9 mouse cellular contexts compared by ENCODE assay signal in genomic region chr5:140828363-140828762, GRCm38 (mm10). TPM values are rescaled to one million over a fixed set of nuclear protein-coding genes. Genes with fewer than 3 reads are reported as not detected.
A peak's percentile ranks its signal among the peaks of the same experiment; 100 is the strongest.
DNase-seq lines count a peak whose midpoint lies in the region; ATAC-seq lines count a peak whose summit lies in the region.
"Had no signal": no experiment of that assay in that cellular context is flagged by ENCODE, and none has a peak within 500 bp of the region (broad histone marks: within the 10 kb centered on the region; RNA-seq: fewer than 3 reads in every experiment).

No protein-coding gene starts in this region.

- no peak overlapping the region for H3K4me3 ChIP-seq in neural tube, embryonic 11.5 days (ENCODE audit: low read depth, low read length)
- peak overlapping the region; percentile 87 for H3K4me3 ChIP-seq in liver, embryonic 11.5 days (ENCODE audit: low read depth, low read length)
- H3K4me3 ChIP-seq in stomach, embryonic 15.5 days (replicated peaks) = peak overlapping the region; percentile 68; the same call in 1 of the 2 replicates

- H3K9me3 ChIP-seq in neural tube, embryonic 11.5 days (ENCODE audit: control insufficient read depth, low read length) = no peaks in the 10 kb centered on the region
- no peaks in the 10 kb centered on the region for H3K9me3 ChIP-seq in liver, embryonic 11.5 days (ENCODE audit: control insufficient read depth, low read length)
- no peaks in the 10 kb centered on the region for H3K9me3 ChIP-seq in stomach, embryonic 15.5 days

- H3K4me2 ChIP-seq in neural tube, embryonic 11.5 days (ENCODE audit: low read depth) = peak overlapping the region; percentile 20
- H3K4me2 ChIP-seq in liver, embryonic 11.5 days = peak overlapping the region; percentile 97
- H3K4me2 ChIP-seq in stomach, embryonic 15.5 days = peak overlapping the region; percentile 91

- no peak overlapping the region for H3K9ac ChIP-seq in neural tube, embryonic 11.5 days (ENCODE audit: low read length)
- H3K9ac ChIP-seq in liver, embryonic 11.5 days (ENCODE audit: low read depth, low read length) = 0 out of 2 replicates have a peak overlapping the region, but pooled peaks have one; percentile 20
- no peak overlapping the region for H3K9ac ChIP-seq in stomach, embryonic 15.5 days

- no peaks in the 10 kb centered on the region for H3K36me3 ChIP-seq in neural tube, embryonic 11.5 days (ENCODE audit: control insufficient read depth, insufficient read depth, low read length)
- H3K36me3 ChIP-seq in liver, embryonic 11.5 days (ENCODE audit: control insufficient read depth, insufficient read depth, low read length) = no peaks in the 10 kb centered on the region
- H3K36me3 ChIP-seq in stomach, embryonic 15.5 days = no peaks in the 10 kb centered on the region

- peaks cover 13% of the 10 kb centered on the region for H3K4me1 ChIP-seq in neural tube, embryonic 11.5 days (ENCODE audit: control insufficient read depth, insufficient read depth, low read length)
- H3K4me1 ChIP-seq in liver, embryonic 11.5 days (replicated peaks; ENCODE audit: control insufficient read depth, insufficient read depth, low read length) = peaks cover 51% of the 10 kb centered on the region
- peaks cover 25% of the 10 kb centered on the region for H3K4me1 ChIP-seq in stomach, embryonic 15.5 days

- H3K27ac ChIP-seq in neural tube, embryonic 11.5 days (ENCODE audit: low read depth, low read length) = no peak overlapping the region
- H3K27ac ChIP-seq in liver, embryonic 11.5 days (ENCODE audit: low read depth, low read length) = peak overlapping the region; percentile 28; the same call in 1 of the 2 replicates
- peak overlapping the region; percentile 73 for H3K27ac ChIP-seq in stomach, embryonic 15.5 days

- peak; percentile 3 for DNase-seq in adrenal gland, postnatal 10 days
- DNase-seq in adrenal gland, adult 18-20 months (ENCODE audit: low spot score in 2 of 2) = no peak
- DNase-seq in neural tube, embryonic 11.5 days (ENCODE audit: low spot score) = no peak
- DNase-seq in neural tube, embryonic 10.5 days (ENCODE audit: extremely low spot score, low spot score) = no peak
- DNase-seq in liver, embryonic 11.5 days (ENCODE audit: low spot score) = no peak
- DNase-seq in embryo, embryonic 11 days = no peak
- DNase-seq in spleen, postnatal 4 days (ENCODE audit: low spot score in 2 of 2) = no peak
- DNase-seq: layer of hippocampus, adult 9-11 months had no signal

- no peak for ATAC-seq in neural tube, embryonic 11.5 days (ENCODE audit: insufficient read depth, low FRiP score, low TSS enrichment)
- ATAC-seq in liver, embryonic 11.5 days (replicated peaks; ENCODE audit: low FRiP score) = no peak
- no peak for ATAC-seq in stomach, embryonic 15.5 days (ENCODE audit: insufficient read depth, low FRiP score, low read depth)

- H3K27me3 ChIP-seq in neural tube, embryonic 11.5 days (ENCODE audit: control insufficient read depth, insufficient read depth, low read length) = no peaks in the 10 kb centered on the region
- no peaks in the 10 kb centered on the region for H3K27me3 ChIP-seq in liver, embryonic 11.5 days (replicated peaks; ENCODE audit: control insufficient read depth, insufficient read depth, low read length)
- no peaks in the 10 kb centered on the region for H3K27me3 ChIP-seq in stomach, embryonic 15.5 days (replicated peaks)

- 85% methylated on average over 2 of the region's 2 CpGs for WGBS in neural tube, embryonic 11.5 days
- WGBS in liver, embryonic 11.5 days = 66% methylated on average over 2 of the region's 2 CpGs
- 45% methylated on average over 2 of the region's 2 CpGs for WGBS in stomach, embryonic 15.5 days

RNA-seq across cellular contexts. Expression of gene Gna12, which starts 1.9 kb away (rescaled TPM):
- total RNA-seq in adrenal gland, postnatal 10 days (2021) = 100 to 1,000 TPM; 113 to 121 TPM
- total RNA-seq in adrenal gland, adult 18-20 months (2021) = 100 to 1,000 TPM; 106 to 124 TPM
- 60.3 and 65.0 TPM in 2 replicates for polyA plus RNA-seq in neural tube, embryonic 11.5 days (2014; fragmentation: Nextera tagmentation; extraction: Ambion mirVana)
- 25.1 and 31.1 TPM in 2 replicates for polyA plus RNA-seq in liver, embryonic 11.5 days (2014; fragmentation: Nextera tagmentation; extraction: Ambion mirVana)
- 49.5 and 50.1 TPM in 2 replicates for polyA plus RNA-seq in stomach, embryonic 15.5 days (2015; fragmentation: Nextera tagmentation; extraction: Ambion mirVana)

Comparison
In these comparisons a context has a peak if more than half of its experiments do, and no peak if none do; other contexts are left out.
1. H3K4me2 ChIP-seq: peak in every context shown above with its lines; median percentile 97 in liver, embryonic 11.5 days; 91 in stomach, embryonic 15.5 days; 20 in neural tube, embryonic 11.5 days.